Mouse (Mus musculus) liver, adult (tissue): ENCODE results near the gene Espn.

Experiments
- GATA4 ChIP-seq: IDR thresholded peaks from 2 replicates; pipeline ENCODE4 v1.6.1; 2014; ENCODE audit warnings: mild to moderate bottlenecking, low read length; ENCODE audit not compliant: insufficient replicate concordance

Gene Espn

GRCm38 (mm10) chr4:152084616-152085015 is 67.6 kb downstream of the Espn start:
- TF ChIP-seq GATA4, result no peak

GRCm38 (mm10) chr4:152083611-152084220 is 68.5 kb downstream of the Espn start:
- no peak for TF ChIP-seq GATA4

GRCm38 (mm10) chr4:152079931-152080330 is 72.2 kb downstream of the Espn start:
- TF ChIP-seq GATA4, result no peak

GRCm38 (mm10) chr4:152079261-152079660 is 72.9 kb downstream of the Espn start:
- no peak for TF ChIP-seq GATA4

GRCm38 (mm10) chr4:152078105-152078530 is 74.1 kb downstream of the Espn start:
- TF ChIP-seq GATA4, result no peak

- TF ChIP-seq GATA4, result no peak
Observed at GRCm38 (mm10) chr4:152077191-152077590, 75.0 kb downstream of the Espn start.

GRCm38 (mm10) chr4:152074548-152074947 is 77.6 kb downstream of the Espn start:
- no peak for TF ChIP-seq GATA4

GRCm38 (mm10) chr4:152073715-152074114 is 78.5 kb downstream of the Espn start:
- no peak for TF ChIP-seq GATA4

GRCm38 (mm10) chr4:152072655-152073054 is 79.5 kb downstream of the Espn start:
- no peak for TF ChIP-seq GATA4

- no peak for TF ChIP-seq GATA4
Observed at GRCm38 (mm10) chr4:152072121-152072601, 80.0 kb downstream of the Espn start, which contains the start of gene Plekhg5. Gene Plekhg5 (plus strand): TSS chr4:152072498.

GRCm38 (mm10) chr4:152070494-152071396 is 81.4 kb downstream of the Espn start:
- TF ChIP-seq GATA4, result no peak
